Mouse (Mus musculus) CH12.LX (cell line): ENCODE measurements at regions not wholly inside any gene's neighbourhood (a gene's known extent, or its start where the extent isn't known, plus 50 kb on each side); places are given as distances from the start of the nearest gene placed in this dataset.

Experiments used
- DNase-seq: peaks from one replicate; pipeline ENCODE4 v3.0.0-alpha.2; 2013; ENCODE audit errors: extremely low read depth
- H3K27ac ChIP-seq: 2 replicates; pipeline ENCODE4 v1.5.1; 2012; ENCODE audit warnings: low read depth, mild to moderate bottlenecking, control low read depth, moderate library complexity; ENCODE audit not compliant: insufficient read depth
- H3K27me3 ChIP-seq: replicated peaks from 2 replicates; pipeline ENCODE3; 2012; ENCODE audit warnings: inconsistent platforms
- H3K36me3 ChIP-seq, 2 experiments: replicated peaks in 1 of 2; 2 replicates each; pipeline versions ENCODE3 to v1.6.1; 2012; ENCODE audit warnings: inconsistent platforms in 1 of 2, low read length in 1 of 2, mild to moderate bottlenecking in 1 of 2, mixed read lengths in 1 of 2, moderate library complexity in 1 of 2; ENCODE audit not compliant: control insufficient read depth in 1 of 2, insufficient read depth in 1 of 2
- H3K4me1 ChIP-seq, 2 experiments: 2 replicates each; pipeline ENCODE4 v1.6.1; 2012; ENCODE audit warnings: inconsistent platforms in 1 of 2, moderate library complexity in 1 of 2; ENCODE audit not compliant: insufficient read depth in 2 of 2, control insufficient read depth in 1 of 2
- H3K4me2 ChIP-seq: 2 replicates; pipeline ENCODE4 v1.6.1; 2012; ENCODE audit warnings: low read depth, mild to moderate bottlenecking, control low read depth; ENCODE audit not compliant: poor library complexity, insufficient read depth, severe bottlenecking
- H3K4me3 ChIP-seq, 3 experiments: fragments of 150-350 bp in 1 of 3; sonication (generic) in 1 of 3; replicated peaks in 1 of 3; 2 replicates each; pipeline versions ENCODE3 to v1.5.1; 2011 to 2012; ENCODE audit warnings: low read depth in 2 of 3, low read length in 2 of 3, mild to moderate bottlenecking in 2 of 3, moderate library complexity in 2 of 3, control low read depth in 1 of 3, improper control_type of control experiment in 1 of 3, inconsistent platforms in 1 of 3, mixed read lengths in 1 of 3; ENCODE audit not compliant: poor library complexity in 1 of 3
- H3K79me2 ChIP-seq: replicated peaks from 2 replicates; pipeline ENCODE4 v1.6.1; 2012; ENCODE audit warnings: mild to moderate bottlenecking, moderate library complexity; ENCODE audit not compliant: control insufficient read depth, poor library complexity, insufficient read depth, severe bottlenecking; ENCODE audit errors: extremely low read depth
- H3K9ac ChIP-seq: 2 replicates; pipeline ENCODE4 v1.6.1; 2012; ENCODE audit warnings: low read depth, mild to moderate bottlenecking, control low read depth, moderate library complexity; ENCODE audit not compliant: insufficient read depth
- H3K9me3 ChIP-seq: replicated peaks from 2 replicates; pipeline ENCODE3; 2012; ENCODE audit warnings: low read length, inconsistent platforms, mixed read lengths
- BHLHE40 ChIP-seq: IDR thresholded peaks from 2 replicates; pipeline ENCODE4 v1.6.1; 2011; ENCODE audit warnings: mild to moderate bottlenecking, low read depth, low read length, improper control_type of control experiment
- CHD1 ChIP-seq: IDR thresholded peaks from 2 replicates; pipeline ENCODE4 v1.6.1; 2012; ENCODE audit warnings: low read depth, low read length, improper control_type of control experiment, inconsistent platforms
- CTCF ChIP-seq, 2 experiments: IDR thresholded peaks in 1 of 2; conservative IDR thresholded peaks in 1 of 2; 2 replicates each; pipeline ENCODE4 v1.5.1; 2011 to 2012; ENCODE audit warnings: low read depth in 2 of 2, low read length in 2 of 2, improper control_type of control experiment in 1 of 2, inconsistent platforms in 1 of 2, mild to moderate bottlenecking in 1 of 2, moderate library complexity in 1 of 2
- ELF1 ChIP-seq: IDR thresholded peaks from 2 replicates; pipeline ENCODE4 v1.6.1; 2014; ENCODE audit warnings: low read depth, mild to moderate bottlenecking, inconsistent platforms, low read length, improper control_type of control experiment
- EP300 ChIP-seq: IDR thresholded peaks from 2 replicates; pipeline ENCODE4 v1.6.1; 2011; ENCODE audit warnings: low read length, improper control_type of control experiment
- ETS1 ChIP-seq: conservative IDR thresholded peaks from 2 replicates; pipeline ENCODE4 v1.6.1; 2012; ENCODE audit warnings: low read depth, mild to moderate bottlenecking, inconsistent platforms, low read length, improper control_type of control experiment, moderate library complexity
- GABPA ChIP-seq: IDR thresholded peaks from 2 replicates; pipeline ENCODE4 v1.6.1; 2012; ENCODE audit warnings: low read depth, low read length, improper control_type of control experiment, inconsistent platforms; ENCODE audit not compliant: insufficient replicate concordance
- HCFC1 ChIP-seq: IDR thresholded peaks from 2 replicates; pipeline ENCODE4 v1.6.1; 2012; ENCODE audit warnings: low read depth, mild to moderate bottlenecking, inconsistent platforms, low read length, improper control_type of control experiment
- IRF4 ChIP-seq: IDR thresholded peaks from 2 replicates; pipeline ENCODE4 v1.6.1; 2014; ENCODE audit warnings: low read depth, mild to moderate bottlenecking, inconsistent platforms, low read length, improper control_type of control experiment
- MAX ChIP-seq: IDR thresholded peaks from 2 replicates; pipeline ENCODE4 v1.6.1; 2011; ENCODE audit warnings: low read length, improper control_type of control experiment
- MXI1 ChIP-seq: IDR thresholded peaks from 2 replicates; pipeline ENCODE4 v1.6.1; 2011; ENCODE audit warnings: mild to moderate bottlenecking, low read depth, low read length, improper control_type of control experiment
- MYC ChIP-seq: IDR thresholded peaks from 2 replicates; pipeline ENCODE4 v1.6.1; 2011; ENCODE audit warnings: low read depth, mild to moderate bottlenecking, improper control_type of control experiment, low read length
- PAX5 ChIP-seq: IDR thresholded peaks from 2 replicates; pipeline ENCODE4 v1.6.1; 2012; ENCODE audit warnings: low read length, inconsistent platforms, mixed read lengths
- POLR2A ChIP-seq: IDR thresholded peaks from 2 replicates; pipeline ENCODE4 v1.6.1; 2011; ENCODE audit warnings: low read depth, mild to moderate bottlenecking, improper control_type of control experiment, low read length
- POLR2AphosphoS2 ChIP-seq: IDR thresholded peaks from 2 replicates; pipeline ENCODE4 v1.6.1; 2011; ENCODE audit warnings: low read depth, low read length, improper control_type of control experiment
- RAD21 ChIP-seq: IDR thresholded peaks from 2 replicates; pipeline ENCODE4 v1.6.1; 2011; ENCODE audit warnings: low read depth, mild to moderate bottlenecking, low read length, improper control_type of control experiment, moderate library complexity
- SMC3 ChIP-seq: IDR thresholded peaks from 2 replicates; pipeline ENCODE4 v1.6.1; 2011; ENCODE audit warnings: low read depth, low read length, improper control_type of control experiment
- TCF12 ChIP-seq: IDR thresholded peaks from 2 replicates; pipeline ENCODE4 v1.6.1; 2014; ENCODE audit warnings: low read depth, mild to moderate bottlenecking, inconsistent platforms, low read length, improper control_type of control experiment
- USF2 ChIP-seq: conservative IDR thresholded peaks from 2 replicates; pipeline ENCODE4 v1.6.1; 2011; ENCODE audit warnings: low read depth, low read length, improper control_type of control experiment
- dilution Hi-C: fragments of 300-500 bp; cut with MboI; formaldehyde crosslinking; loops from 2 replicates; pipeline ENCODE4 v1.14.3; 2020; ENCODE audit warnings: low sequenced_read_pairs; ENCODE audit not compliant: extremely low pct_unique_long_range_greater_than_20kb, extremely low pct_ligation_motif_present
- in situ Hi-C: fragments of 300-500 bp; cut with MboI; formaldehyde crosslinking; loops from 3 replicates; pipeline ENCODE4 v1.14.3; 2019; ENCODE audit warnings: low sequenced_read_pairs, low pct_ligation_motif_present, low pct_unique_long_range_greater_than_20kb, mixed read lengths

DNA sequence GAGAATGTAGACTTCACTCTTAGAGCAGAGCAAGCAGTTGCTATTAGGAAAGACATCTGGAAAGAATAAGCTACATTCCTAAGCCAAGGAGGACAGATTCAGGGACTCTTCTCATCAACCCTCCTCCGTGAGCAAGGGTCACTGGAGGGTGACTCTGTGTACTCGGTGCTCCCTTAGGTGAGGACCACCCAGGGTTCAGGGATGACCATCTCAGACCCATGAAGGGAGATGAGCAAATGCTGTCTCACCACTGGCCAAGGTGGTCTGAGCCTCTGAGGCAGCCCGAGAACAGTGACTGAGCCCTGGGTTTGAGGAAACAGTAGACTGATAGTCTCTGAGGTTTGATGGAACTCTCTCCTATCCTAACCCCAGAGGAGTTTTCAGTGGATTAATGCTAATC, 57.3 kb upstream of the 4930432M17Rik start:
- Histone ChIP-seq H3K9ac (no peak overlapping the region), H3K36me3 (no peaks in the 10 kb centered on the region), H3K4me3 (no peak overlapping the region), H3K27me3 (no peaks in the 10 kb centered on the region), H3K27ac (no peak overlapping the region), H3K4me1 (peaks cover 0 to under 1% of the 10 kb centered on the region in 2 experiments; a peak in 1 of 4 replicates), H3K79me2 (no peaks in the 10 kb centered on the region), H3K9me3 (no peaks in the 10 kb centered on the region), H3K4me2 (no peak overlapping the region)
- DNase-seq, result no peak
- TF ChIP-seq RAD21 (no peak), MXI1 (no peak)
- in situ Hi-C loops (no loop called here), dilution Hi-C loops (no loop called here)

DNA sequence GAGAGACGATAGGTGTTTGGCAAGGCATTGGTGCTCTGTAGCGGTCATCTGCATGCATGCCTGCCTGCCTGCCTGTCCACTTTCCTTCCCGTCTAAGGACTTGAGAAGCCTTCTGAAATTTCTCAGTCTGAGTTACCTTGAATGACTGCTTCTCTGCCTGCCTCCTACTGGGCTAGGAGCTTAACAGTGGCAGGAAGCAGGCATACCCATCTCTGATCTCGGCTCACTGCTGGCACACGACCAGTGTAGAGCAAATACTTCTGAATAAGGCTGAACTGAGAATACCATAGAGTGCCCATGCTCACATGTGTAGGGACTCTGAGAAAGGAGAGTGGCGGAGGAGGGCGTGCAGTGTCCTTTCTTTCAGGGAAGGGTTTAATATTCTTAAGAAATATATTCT, 60.7 kb upstream of the 4930432M17Rik start:
- dilution Hi-C loops, result no loop called here
- TF ChIP-seq TCF12 (no peak), HCFC1 (no peak), POLR2A (no peak), CTCF (conservative IDR thresholded peaks at IDR 0.05 in 1 of 2, IDR thresholded peaks at IDR 0.05 in 1 of 2; ENCODE audit: low read depth in 2 of 2, low read length in 2 of 2) (no peak), CHD1 (no peak), BHLHE40 (no peak), MAX (no peak), IRF4 (no peak), ETS1 (no peak), MYC (no peak), RAD21 (no peak), EP300 (no peak), POLR2AphosphoS2 (no peak), USF2 (no peak), SMC3 (no peak), ELF1 (no peak), MXI1 (no peak), PAX5 (no peak), GABPA (no peak)
- Histone ChIP-seq H3K27me3 (no peaks in the 10 kb centered on the region), H3K4me3 (no peak overlapping the region), H3K4me2 (no peak overlapping the region), H3K79me2 (no peaks in the 10 kb centered on the region), H3K9ac (no peak overlapping the region), H3K27ac (no peak overlapping the region), H3K9me3 (no peaks in the 10 kb centered on the region), H3K36me3 (no peaks in the 10 kb centered on the region), H3K4me1 (no peaks in the 10 kb centered on the region)
- in situ Hi-C loops, result no loop called here
- no peak for DNase-seq
